Mouse (Mus musculus) bone marrow, adult 2 months (tissue): Measurements from ENCODE around the gene Zfp692.

Source experiments
- CTCF ChIP-seq: fragments of 200-500 bp; IDR thresholded peaks from 2 replicates; pipeline ENCODE4 v1.5.1; 2011; ENCODE audit warnings: low read length, control low read depth; ENCODE audit not compliant: control insufficient read depth, insufficient read depth
- POLR2A ChIP-seq: fragments of 200-500 bp; IDR thresholded peaks from 2 replicates; pipeline ENCODE4 v1.6.1; 2011; ENCODE audit warnings: low read depth, mild to moderate bottlenecking, control low read depth, low read length, borderline replicate concordance; ENCODE audit not compliant: control insufficient read depth

DNA sequence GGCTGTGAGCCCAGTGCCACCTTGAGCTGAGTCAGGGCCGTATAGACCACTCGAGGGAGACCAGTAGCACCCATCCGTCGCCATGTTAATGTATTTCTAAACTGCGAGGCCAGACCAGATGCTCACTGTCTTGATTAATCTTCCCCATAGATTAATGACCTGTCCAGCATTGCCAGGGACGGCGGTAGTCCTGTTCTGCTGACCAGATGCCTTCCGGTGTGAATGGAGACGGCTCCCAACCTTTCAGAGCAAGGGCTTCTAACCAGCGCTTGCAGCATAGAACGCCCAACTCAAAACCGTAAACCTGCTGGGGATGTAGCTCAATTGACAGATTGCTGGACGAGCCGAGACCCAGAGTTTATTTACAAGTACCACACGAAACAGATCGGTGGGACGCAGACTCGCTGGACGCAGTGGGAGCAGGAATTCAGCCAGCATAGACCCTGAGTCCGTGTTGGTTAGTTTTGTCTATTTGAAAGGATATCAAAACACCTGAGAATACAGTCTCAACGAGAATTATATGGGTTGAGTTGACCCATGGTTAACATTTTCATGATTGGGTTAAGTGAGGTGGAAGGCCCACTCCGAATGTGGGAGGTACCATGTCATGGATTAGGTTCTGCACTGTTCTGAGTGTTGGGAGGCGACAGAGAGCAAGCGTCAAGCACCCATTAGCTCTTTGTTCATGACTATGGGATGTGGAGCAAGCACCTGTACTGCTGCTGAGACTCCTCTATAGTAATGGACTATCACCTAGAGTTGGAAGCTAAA is 16.9 kb downstream of the Zfp692 start:
- TF ChIP-seq POLR2A (no peak), CTCF (no peak)
